Mouse (Mus musculus): ENCODE measurements around the gene Topbp1. TPM values are rescaled to one million over a fixed set of nuclear protein-coding genes. Genes with fewer than 3 reads are reported as not detected.

Topbp1 gene
- total RNA-seq (2014; rRNA removed) (7.9 and 8.4 TPM in 2 replicates), polyA plus RNA-seq (2012; rRNA removed) (1.9 and 2.3 TPM in 2 replicates)

GRCm38 (mm10) chr9:103304927-103305326 is at the start of gene Topbp1, which contains the start of gene 1300017J02Rik:
TSS of gene Topbp1 (plus strand) at chr9:103305215.
TSS of gene 1300017J02Rik (minus strand) at chr9:103305082.
- Histone ChIP-seq H3K4me3 (ENCODE audit: insufficient read depth, low read depth, low read length) (peak within 1 kb of the TSS; percentile 91), H3K27me3 (ENCODE audit: control insufficient read depth, insufficient read depth, low read length) (no peaks in the 10 kb centered on the region), H3K9ac (ENCODE audit: low read depth, low read length) (peak within 1 kb of the TSS; percentile 94), H3K36me3 (ENCODE audit: control insufficient read depth, insufficient read depth, low read length) (peaks cover 9% of the 10 kb centered on the region; the same call in 1 of the 2 replicates), H3K27ac (replicated peaks; ENCODE audit: insufficient read depth, low read depth, low read length) (peak within 1 kb of the TSS; percentile 87), H3K79me2 (ENCODE audit: control insufficient read depth, insufficient read depth, low read length) (no peaks in the 10 kb centered on the region), H3K4me1 (ENCODE audit: control insufficient read depth, insufficient read depth, low read length) (peaks cover 2% of the 10 kb centered on the region; the same call in 1 of the 2 replicates)
- peak; percentile 80 for DNase-seq (ENCODE audit: extremely low read depth, low read depth, low spot score)
- WGBS = under 1% methylated on average over 49 of the region's 49 CpGs
- TF ChIP-seq POLR2A (IDR thresholded peaks at IDR 0.05; ENCODE audit: extremely low read depth, insufficient read depth, low read length) (peak; percentile 95), CTCF (IDR thresholded peaks at IDR 0.05; ENCODE audit: low read depth, low read length) (no peak)

- no peaks in the 10 kb centered on the region for H3K79me2 ChIP-seq (ENCODE audit: control insufficient read depth, insufficient read depth, low read length)
- H3K36me3 ChIP-seq (ENCODE audit: control insufficient read depth, insufficient read depth, low read length) = peaks cover 72% of the 10 kb centered on the region
- TF ChIP-seq CTCF (IDR thresholded peaks at IDR 0.05; ENCODE audit: low read depth, low read length) (peak; percentile 17; the same call in 1 of the 2 replicates), POLR2A (IDR thresholded peaks at IDR 0.05; ENCODE audit: extremely low read depth, insufficient read depth, low read length) (no peak)
- H3K9ac ChIP-seq (ENCODE audit: low read depth, low read length) = no peak overlapping the region
- no peaks in the 10 kb centered on the region for H3K27me3 ChIP-seq (ENCODE audit: control insufficient read depth, insufficient read depth, low read length)
- no peaks in the 10 kb centered on the region for H3K4me1 ChIP-seq (ENCODE audit: control insufficient read depth, insufficient read depth, low read length)
- no peak overlapping the region for H3K4me3 ChIP-seq (ENCODE audit: insufficient read depth, low read depth, low read length)
- peak; percentile 25 for DNase-seq (ENCODE audit: extremely low read depth, low read depth, low spot score)
- 92% methylated on average over 4 of the region's 4 CpGs for WGBS
- H3K27ac ChIP-seq (replicated peaks; ENCODE audit: insufficient read depth, low read depth, low read length) = no peak overlapping the region
Observed at GRCm38 (mm10) chr9:103265778-103266177, 39.2 kb upstream of the Topbp1 start.

GRCm38 (mm10) chr9:103271104-103271503 is 33.9 kb upstream of the Topbp1 start:
- no peak for TF ChIP-seq POLR2A (IDR thresholded peaks at IDR 0.05; ENCODE audit: extremely low read depth, insufficient read depth, low read length)
- TF ChIP-seq CTCF (IDR thresholded peaks at IDR 0.05; ENCODE audit: low read depth, low read length) = no peak
- Histone ChIP-seq H3K4me1 (ENCODE audit: control insufficient read depth, insufficient read depth, low read length) (no peaks in the 10 kb centered on the region), H3K27me3 (ENCODE audit: control insufficient read depth, insufficient read depth, low read length) (no peaks in the 10 kb centered on the region), H3K4me3 (ENCODE audit: insufficient read depth, low read depth, low read length) (no peak overlapping the region), H3K27ac (replicated peaks; ENCODE audit: insufficient read depth, low read depth, low read length) (no peak overlapping the region), H3K9ac (ENCODE audit: low read depth, low read length) (no peak overlapping the region), H3K36me3 (ENCODE audit: control insufficient read depth, insufficient read depth, low read length) (peaks cover 57% of the 10 kb centered on the region), H3K79me2 (ENCODE audit: control insufficient read depth, insufficient read depth, low read length) (no peaks in the 10 kb centered on the region)
- WGBS = 53% methylated on average over 4 of the region's 4 CpGs
- no peak for DNase-seq (ENCODE audit: extremely low read depth, low read depth, low spot score)

- peak; percentile 95 for DNase-seq (ENCODE audit: extremely low read depth, low read depth, low spot score)
- Histone ChIP-seq H3K4me1 (ENCODE audit: control insufficient read depth, insufficient read depth, low read length) (no peaks in the 10 kb centered on the region), H3K4me3 (ENCODE audit: insufficient read depth, low read depth, low read length) (no peak overlapping the region), H3K9ac (ENCODE audit: low read depth, low read length) (no peak overlapping the region), H3K27ac (replicated peaks; ENCODE audit: insufficient read depth, low read depth, low read length) (peak overlapping the region; percentile 56), H3K36me3 (ENCODE audit: control insufficient read depth, insufficient read depth, low read length) (peaks cover 43% of the 10 kb centered on the region), H3K79me2 (ENCODE audit: control insufficient read depth, insufficient read depth, low read length) (no peaks in the 10 kb centered on the region), H3K27me3 (ENCODE audit: control insufficient read depth, insufficient read depth, low read length) (no peaks in the 10 kb centered on the region)
- 23% methylated on average over 8 of the region's 8 CpGs for WGBS
- TF ChIP-seq POLR2A (IDR thresholded peaks at IDR 0.05; ENCODE audit: extremely low read depth, insufficient read depth, low read length) (no peak), CTCF (IDR thresholded peaks at IDR 0.05; ENCODE audit: low read depth, low read length) (no peak)
Observed at GRCm38 (mm10) chr9:103274819-103275218, 30.2 kb upstream of the Topbp1 start.

GRCm38 (mm10) chr9:103275676-103276075 is 29.3 kb upstream of the Topbp1 start:
- no peaks in the 10 kb centered on the region for H3K27me3 ChIP-seq (ENCODE audit: control insufficient read depth, insufficient read depth, low read length)
- TF ChIP-seq POLR2A (IDR thresholded peaks at IDR 0.05; ENCODE audit: extremely low read depth, insufficient read depth, low read length) (no peak), CTCF (IDR thresholded peaks at IDR 0.05; ENCODE audit: low read depth, low read length) (no peak)
- 87% methylated on average over 1 of the region's 1 CpGs for WGBS
- peaks cover 48% of the 10 kb centered on the region for H3K36me3 ChIP-seq (ENCODE audit: control insufficient read depth, insufficient read depth, low read length)
- H3K79me2 ChIP-seq (ENCODE audit: control insufficient read depth, insufficient read depth, low read length) = no peaks in the 10 kb centered on the region
- H3K4me3 ChIP-seq (ENCODE audit: insufficient read depth, low read depth, low read length) = no peak overlapping the region
- H3K4me1 ChIP-seq (ENCODE audit: control insufficient read depth, insufficient read depth, low read length) = no peaks in the 10 kb centered on the region
- H3K9ac ChIP-seq (ENCODE audit: low read depth, low read length) = no peak overlapping the region
- no peak for DNase-seq (ENCODE audit: extremely low read depth, low read depth, low spot score)
- no peak overlapping the region for H3K27ac ChIP-seq (replicated peaks; ENCODE audit: insufficient read depth, low read depth, low read length)

- WGBS = 87% methylated on average over 6 of the region's 6 CpGs
- Histone ChIP-seq H3K79me2 (ENCODE audit: control insufficient read depth, insufficient read depth, low read length) (no peaks in the 10 kb centered on the region), H3K9ac (ENCODE audit: low read depth, low read length) (no peak overlapping the region), H3K36me3 (ENCODE audit: control insufficient read depth, insufficient read depth, low read length) (peaks cover 53% of the 10 kb centered on the region), H3K4me1 (ENCODE audit: control insufficient read depth, insufficient read depth, low read length) (no peaks in the 10 kb centered on the region), H3K4me3 (ENCODE audit: insufficient read depth, low read depth, low read length) (no peak overlapping the region), H3K27me3 (ENCODE audit: control insufficient read depth, insufficient read depth, low read length) (no peaks in the 10 kb centered on the region), H3K27ac (replicated peaks; ENCODE audit: insufficient read depth, low read depth, low read length) (no peak overlapping the region)
- DNase-seq (ENCODE audit: extremely low read depth, low read depth, low spot score) = no peak
- TF ChIP-seq POLR2A (IDR thresholded peaks at IDR 0.05; ENCODE audit: extremely low read depth, insufficient read depth, low read length) (no peak), CTCF (IDR thresholded peaks at IDR 0.05; ENCODE audit: low read depth, low read length) (no peak)
Observed at GRCm38 (mm10) chr9:103276876-103277275, 28.1 kb upstream of the Topbp1 start.

Measured in liver, adult 2 months (tissue).